Mouse (Mus musculus) CH12.LX (cell line): ENCODE measurements around the gene Acot7. TPM values are rescaled to one million over a fixed set of nuclear protein-coding genes. Genes with fewer than 3 reads are reported as not detected.
A peak's percentile ranks its signal among the peaks of the same experiment; 100 is the strongest.

Experiments used
- DNase-seq: peaks from one replicate; pipeline ENCODE4 v3.0.0-alpha.2; 2013; ENCODE audit errors: extremely low read depth
- H3K27ac ChIP-seq: 2 replicates; pipeline ENCODE4 v1.5.1; 2012; ENCODE audit warnings: low read depth, mild to moderate bottlenecking, control low read depth, moderate library complexity; ENCODE audit not compliant: insufficient read depth
- H3K27me3 ChIP-seq: replicated peaks from 2 replicates; pipeline ENCODE3; 2012; ENCODE audit warnings: inconsistent platforms
- H3K36me3 ChIP-seq, 2 experiments: replicated peaks in 1 of 2; 2 replicates each; pipeline versions ENCODE3 to v1.6.1; 2012; ENCODE audit warnings: inconsistent platforms in 1 of 2, low read length in 1 of 2, mild to moderate bottlenecking in 1 of 2, mixed read lengths in 1 of 2, moderate library complexity in 1 of 2; ENCODE audit not compliant: control insufficient read depth in 1 of 2, insufficient read depth in 1 of 2
- H3K4me1 ChIP-seq, 2 experiments: 2 replicates each; pipeline ENCODE4 v1.6.1; 2012; ENCODE audit warnings: inconsistent platforms in 1 of 2, moderate library complexity in 1 of 2; ENCODE audit not compliant: insufficient read depth in 2 of 2, control insufficient read depth in 1 of 2
- H3K4me2 ChIP-seq: 2 replicates; pipeline ENCODE4 v1.6.1; 2012; ENCODE audit warnings: low read depth, mild to moderate bottlenecking, control low read depth; ENCODE audit not compliant: poor library complexity, insufficient read depth, severe bottlenecking
- H3K4me3 ChIP-seq, 3 experiments: fragments of 150-350 bp in 1 of 3; sonication (generic) in 1 of 3; replicated peaks in 1 of 3; 2 replicates each; pipeline versions ENCODE3 to v1.5.1; 2011 to 2012; ENCODE audit warnings: low read depth in 2 of 3, low read length in 2 of 3, mild to moderate bottlenecking in 2 of 3, moderate library complexity in 2 of 3, control low read depth in 1 of 3, improper control_type of control experiment in 1 of 3, inconsistent platforms in 1 of 3, mixed read lengths in 1 of 3; ENCODE audit not compliant: poor library complexity in 1 of 3
- H3K79me2 ChIP-seq: replicated peaks from 2 replicates; pipeline ENCODE4 v1.6.1; 2012; ENCODE audit warnings: mild to moderate bottlenecking, moderate library complexity; ENCODE audit not compliant: control insufficient read depth, poor library complexity, insufficient read depth, severe bottlenecking; ENCODE audit errors: extremely low read depth
- H3K9ac ChIP-seq: 2 replicates; pipeline ENCODE4 v1.6.1; 2012; ENCODE audit warnings: low read depth, mild to moderate bottlenecking, control low read depth, moderate library complexity; ENCODE audit not compliant: insufficient read depth
- H3K9me3 ChIP-seq: replicated peaks from 2 replicates; pipeline ENCODE3; 2012; ENCODE audit warnings: low read length, inconsistent platforms, mixed read lengths
- CHD1 ChIP-seq: IDR thresholded peaks from 2 replicates; pipeline ENCODE4 v1.6.1; 2012; ENCODE audit warnings: low read depth, low read length, improper control_type of control experiment, inconsistent platforms
- CHD2 ChIP-seq: IDR thresholded peaks from 2 replicates; pipeline ENCODE4 v1.6.1; 2011; ENCODE audit warnings: low read length, improper control_type of control experiment
- CTCF ChIP-seq, 2 experiments: IDR thresholded peaks in 1 of 2; conservative IDR thresholded peaks in 1 of 2; 2 replicates each; pipeline ENCODE4 v1.5.1; 2011 to 2012; ENCODE audit warnings: low read depth in 2 of 2, low read length in 2 of 2, improper control_type of control experiment in 1 of 2, inconsistent platforms in 1 of 2, mild to moderate bottlenecking in 1 of 2, moderate library complexity in 1 of 2
- ETS1 ChIP-seq: conservative IDR thresholded peaks from 2 replicates; pipeline ENCODE4 v1.6.1; 2012; ENCODE audit warnings: low read depth, mild to moderate bottlenecking, inconsistent platforms, low read length, improper control_type of control experiment, moderate library complexity
- IRF4 ChIP-seq: IDR thresholded peaks from 2 replicates; pipeline ENCODE4 v1.6.1; 2014; ENCODE audit warnings: low read depth, mild to moderate bottlenecking, inconsistent platforms, low read length, improper control_type of control experiment
- MAFK ChIP-seq: IDR thresholded peaks from 2 replicates; pipeline ENCODE4 v1.6.1; 2011; ENCODE audit warnings: low read length, improper control_type of control experiment; ENCODE audit not compliant: insufficient replicate concordance
- MYC ChIP-seq: IDR thresholded peaks from 2 replicates; pipeline ENCODE4 v1.6.1; 2011; ENCODE audit warnings: low read depth, mild to moderate bottlenecking, improper control_type of control experiment, low read length
- NELFE ChIP-seq: IDR thresholded peaks from 2 replicates; pipeline ENCODE4 v1.6.1; 2011; ENCODE audit warnings: low read depth, low read length, improper control_type of control experiment
- NRF1 ChIP-seq: IDR thresholded peaks from 2 replicates; pipeline ENCODE4 v1.6.1; 2014; ENCODE audit warnings: low read depth, mild to moderate bottlenecking, inconsistent platforms, low read length, improper control_type of control experiment, moderate library complexity
- POLR2A ChIP-seq: IDR thresholded peaks from 2 replicates; pipeline ENCODE4 v1.6.1; 2011; ENCODE audit warnings: low read depth, mild to moderate bottlenecking, improper control_type of control experiment, low read length
- POLR2AphosphoS2 ChIP-seq: IDR thresholded peaks from 2 replicates; pipeline ENCODE4 v1.6.1; 2011; ENCODE audit warnings: low read depth, low read length, improper control_type of control experiment
- RAD21 ChIP-seq: IDR thresholded peaks from 2 replicates; pipeline ENCODE4 v1.6.1; 2011; ENCODE audit warnings: low read depth, mild to moderate bottlenecking, low read length, improper control_type of control experiment, moderate library complexity
- SMC3 ChIP-seq: IDR thresholded peaks from 2 replicates; pipeline ENCODE4 v1.6.1; 2011; ENCODE audit warnings: low read depth, low read length, improper control_type of control experiment
- UBTF ChIP-seq: IDR thresholded peaks from 2 replicates; pipeline ENCODE4 v1.6.1; 2012; ENCODE audit warnings: low read depth, mild to moderate bottlenecking, inconsistent platforms, low read length, improper control_type of control experiment, moderate library complexity
- USF2 ChIP-seq: conservative IDR thresholded peaks from 2 replicates; pipeline ENCODE4 v1.6.1; 2011; ENCODE audit warnings: low read depth, low read length, improper control_type of control experiment
- ZKSCAN1 ChIP-seq: IDR thresholded peaks from 2 replicates; pipeline ENCODE4 v1.6.1; 2012; ENCODE audit warnings: low read depth, inconsistent platforms, low read length, improper control_type of control experiment, borderline replicate concordance
- ZNF384 ChIP-seq: IDR thresholded peaks from 2 replicates; pipeline ENCODE4 v1.6.1; 2012; ENCODE audit warnings: low read depth, low read length, improper control_type of control experiment, inconsistent platforms
- dilution Hi-C: fragments of 300-500 bp; cut with MboI; formaldehyde crosslinking; loops from 2 replicates; pipeline ENCODE4 v1.14.3; 2020; ENCODE audit warnings: low sequenced_read_pairs; ENCODE audit not compliant: extremely low pct_unique_long_range_greater_than_20kb, extremely low pct_ligation_motif_present
- in situ Hi-C: fragments of 300-500 bp; cut with MboI; formaldehyde crosslinking; loops from 3 replicates; pipeline ENCODE4 v1.14.3; 2019; ENCODE audit warnings: low sequenced_read_pairs, low pct_ligation_motif_present, low pct_unique_long_range_greater_than_20kb, mixed read lengths
- polyA plus RNA-seq: library from polyadenylated mRNA; unstranded; fragments of >175 nt; gene quantifications from 2 replicates; pipeline ENCODE4 v1.2.1, GENCODE M21; 2012; ENCODE audit warnings: low read depth; ENCODE audit not compliant: insufficient read length
- total RNA-seq, 2 experiments: library from RNA; depleted of rRNA; stranded (reverse); fragments of 300-350 nt in 1 of 2; fragments of >200 nt in 1 of 2; gene quantifications; 2 replicates each; pipeline ENCODE4 v1.2.3; 2012 to 2014

Acot7 gene
- total and polyA plus RNA-seq, 3 experiments, result 29.0 to 71.1 (median 61.6) TPM

GRCm38 (mm10) chr4:152264867-152265568, 87.1 kb downstream of the Acot7 start:
- H3K36me3 ChIP-seq, result peaks cover 4 to 74% of the 10 kb centered on the region in 2 experiments
- no peak overlapping the region for H3K27ac ChIP-seq
- TF ChIP-seq ZKSCAN1, result no peak
- TF ChIP-seq SMC3, result peak; percentile 58
- peak; percentile 44 for TF ChIP-seq RAD21
- TF ChIP-seq CTCF (conservative IDR thresholded peaks at IDR 0.05 in 1 of 2, IDR thresholded peaks at IDR 0.05 in 1 of 2; ENCODE audit: low read depth in 2 of 2, low read length in 2 of 2), result peak in 1 of 2 experiments; percentile 65; a peak in 3 of 4 replicates
- TF ChIP-seq, all 38 proteins: peak for 3
- no peak overlapping the region for H3K4me3 ChIP-seq
- H3K79me2 ChIP-seq, result no peaks in the 10 kb centered on the region
- dilution Hi-C loops (no loop called here), in situ Hi-C loops (no loop called here)
- H3K4me2 ChIP-seq, result no peak overlapping the region
- no peak overlapping the region for H3K9ac ChIP-seq
- H3K4me1 ChIP-seq, result peaks cover 11 to 73% of the 10 kb centered on the region in 2 experiments
- DNase-seq, result peak; percentile 34
- no peaks in the 10 kb centered on the region for H3K9me3 ChIP-seq
- no peaks in the 10 kb centered on the region for H3K27me3 ChIP-seq

- dilution Hi-C loops, result no loop called here
- DNase-seq, result no peak
- Histone ChIP-seq H3K4me1 (peaks cover 19 to 80% of the 10 kb centered on the region in 2 experiments), H3K9ac (no peak overlapping the region), H3K27ac (no peak overlapping the region), H3K4me3 (no peak overlapping the region), H3K36me3 (peaks cover 2 to 66% of the 10 kb centered on the region in 2 experiments)
- no peak for TF ChIP-seq USF2
- TF ChIP-seq MYC, result no peak
- TF ChIP-seq ETS1, result no peak
- no peak for TF ChIP-seq CTCF (conservative IDR thresholded peaks at IDR 0.05 in 1 of 2, IDR thresholded peaks at IDR 0.05 in 1 of 2; ENCODE audit: low read depth in 2 of 2, low read length in 2 of 2)
- no peak for TF ChIP-seq IRF4
- no peak for TF ChIP-seq POLR2A
- TF ChIP-seq POLR2AphosphoS2, result no peak
- no peak for TF ChIP-seq CHD2
- no peak for TF ChIP-seq NRF1
- TF ChIP-seq MAFK, result no peak
- no peak for TF ChIP-seq ZNF384
- TF ChIP-seq SMC3, result no peak
- TF ChIP-seq CHD1, result no peak
- no peak for TF ChIP-seq NELFE
- TF ChIP-seq UBTF, result no peak
- TF ChIP-seq, all 38 proteins: peak for 0
- Histone ChIP-seq H3K27me3 (no peaks in the 10 kb centered on the region), H3K79me2 (no peaks in the 10 kb centered on the region), H3K9me3 (no peaks in the 10 kb centered on the region), H3K4me2 (no peak overlapping the region)
- in situ Hi-C loops, result no loop called here
Measured at GRCm38 (mm10) chr4:152265791-152266190, 87.9 kb downstream of the Acot7 start.
